8 mouse cellular contexts compared by ENCODE assay signal in the genomic region with DNA sequence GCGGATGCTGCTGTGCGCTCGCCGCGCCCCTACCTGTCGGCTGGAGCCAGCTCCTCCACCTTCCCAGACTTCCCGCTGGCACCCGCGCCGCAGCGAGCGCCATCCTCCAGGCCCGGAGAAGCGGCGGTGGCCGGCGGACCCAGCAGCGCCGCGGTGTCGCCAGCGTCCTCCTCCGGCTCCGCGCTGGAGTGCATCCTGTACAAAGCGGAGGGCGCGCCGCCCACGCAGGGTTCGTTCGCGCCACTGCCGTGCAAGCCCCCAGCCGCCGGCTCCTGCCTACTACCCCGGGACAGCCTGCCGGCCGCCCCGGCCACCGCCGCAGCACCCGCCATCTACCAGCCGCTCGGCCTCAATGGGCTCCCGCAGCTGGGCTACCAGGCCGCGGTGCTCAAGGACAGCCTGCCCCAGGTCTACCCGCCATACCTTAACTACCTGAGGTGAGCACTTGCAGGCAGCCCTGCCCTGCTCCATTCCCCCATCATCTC. TPM values are rescaled to one million over a fixed set of nuclear protein-coding genes. Genes with fewer than 3 reads are reported as not detected.
A peak's percentile ranks its signal among the peaks of the same experiment; 100 is the strongest.
DNase-seq lines count a peak whose midpoint lies in the region; ATAC-seq lines count a peak whose summit lies in the region.

No protein-coding gene starts in this region.

- no peak overlapping the region for H3K27ac ChIP-seq in embryonic facial prominence, embryonic 11.5 days (replicated peaks; ENCODE audit: low read depth, low read length)
- no peak overlapping the region for H3K27ac ChIP-seq in lung, embryonic 15.5 days

- peak overlapping the region; percentile 58 for H3K9ac ChIP-seq in embryonic facial prominence, embryonic 11.5 days (replicated peaks; ENCODE audit: low read length)
- H3K9ac ChIP-seq in lung, embryonic 15.5 days = peak overlapping the region; percentile 27

- H3K36me3 ChIP-seq in embryonic facial prominence, embryonic 11.5 days (replicated peaks; ENCODE audit: control insufficient read depth, insufficient read depth, low read depth, low read length) = no peaks in the 10 kb centered on the region
- H3K36me3 ChIP-seq in lung, embryonic 15.5 days = no peaks in the 10 kb centered on the region

- no peaks in the 10 kb centered on the region; the same call in 1 of the 2 replicates for H3K4me1 ChIP-seq in embryonic facial prominence, embryonic 11.5 days (ENCODE audit: control insufficient read depth, insufficient read depth, low read length)
- peaks cover 25% of the 10 kb centered on the region for H3K4me1 ChIP-seq in lung, embryonic 15.5 days

- no peaks in the 10 kb centered on the region for H3K9me3 ChIP-seq in embryonic facial prominence, embryonic 11.5 days (replicated peaks; ENCODE audit: control insufficient read depth, low read length)
- no peaks in the 10 kb centered on the region for H3K9me3 ChIP-seq in lung, embryonic 15.5 days

- peaks cover 28% of the 10 kb centered on the region for H3K27me3 ChIP-seq in embryonic facial prominence, embryonic 11.5 days (ENCODE audit: control insufficient read depth, insufficient read depth, low read length)
- H3K27me3 ChIP-seq in lung, embryonic 15.5 days = peaks cover 50% of the 10 kb centered on the region

- WGBS in embryonic facial prominence, embryonic 11.5 days = under 1% methylated on average over 40 of the region's 49 CpGs
- under 1% methylated on average over 47 of the region's 49 CpGs for WGBS in lung, embryonic 15.5 days

- DNase-seq in thymus, postnatal 4 days = peak; percentile 20
- DNase-seq in thymus, postnatal 14 days = no peak
- DNase-seq in embryonic facial prominence, embryonic 11.5 days (ENCODE audit: low spot score) = peak; percentile 46
- peak; percentile 14 for DNase-seq in heart, postnatal 4 days
- peak; percentile 45 to 60 for DNase-seq in layer of hippocampus, postnatal 25 days (ENCODE audit: extremely low spot score in 1 of 2, low spot score in 1 of 2)
- peak; percentile 46 for DNase-seq in ovary, postnatal 36 days (ENCODE audit: low spot score)
- DNase-seq in adipocyte (ENCODE audit: low spot score) = no peak

- peak overlapping the region; percentile 97 for H3K4me2 ChIP-seq in embryonic facial prominence, embryonic 11.5 days (ENCODE audit: low read depth, low read length)
- peak overlapping the region; percentile 93 for H3K4me2 ChIP-seq in lung, embryonic 15.5 days

- peak; percentile 59 for ATAC-seq in embryonic facial prominence, embryonic 11.5 days (replicated peaks; ENCODE audit: insufficient number of reproducible peaks, low FRiP score, low TSS enrichment, low read depth)
- ATAC-seq in lung, embryonic 15.5 days (ENCODE audit: borderline replicate concordance, extremely low read depth, low FRiP score, low TSS enrichment) = peak; percentile 44

- H3K4me3 ChIP-seq in embryonic facial prominence, embryonic 11.5 days (ENCODE audit: low read depth, low read length) = peak overlapping the region; percentile 56
- peak overlapping the region; percentile 50 for H3K4me3 ChIP-seq in lung, embryonic 15.5 days

RNA-seq across cellular contexts. Expression of a gene that starts 2.1 kb away (rescaled TPM):
- polyA plus RNA-seq in embryonic facial prominence, embryonic 11.5 days (2014; fragmentation: Nextera tagmentation; extraction: Ambion mirVana) = 0.24 and 0.31 TPM in 2 replicates
- total RNA-seq in heart, postnatal 4 days (2021) = not detected
- total RNA-seq in layer of hippocampus, postnatal 25 days (2021) = 10 to 100 TPM; 10.4 to 11.2 TPM
- 0.29 and 0.38 TPM in 2 replicates for polyA plus RNA-seq in lung, embryonic 15.5 days (2015; fragmentation: Nextera tagmentation; extraction: Ambion mirVana)

Comparison
In these comparisons a context has a peak if more than half of its experiments do, and no peak if none do; other contexts are left out.
1. DNase-seq: peak in thymus, postnatal 4 days (single experiment), embryonic facial prominence, embryonic 11.5 days (single experiment), heart, postnatal 4 days (single experiment), layer of hippocampus, postnatal 25 days (2 of 2) and ovary, postnatal 36 days (single experiment); none in thymus, postnatal 14 days (single experiment) and adipocyte (single experiment).
2. RNA of a gene that starts 2.1 kb away (total RNA-seq): 10.4 to 11.2 TPM in layer of hippocampus, postnatal 25 days; not detected in heart, postnatal 4 days; every median in the first group is over 10 times any median in the second.